Comparison of ENCODE assay signal across 13 mouse cellular contexts in the genomic region with DNA sequence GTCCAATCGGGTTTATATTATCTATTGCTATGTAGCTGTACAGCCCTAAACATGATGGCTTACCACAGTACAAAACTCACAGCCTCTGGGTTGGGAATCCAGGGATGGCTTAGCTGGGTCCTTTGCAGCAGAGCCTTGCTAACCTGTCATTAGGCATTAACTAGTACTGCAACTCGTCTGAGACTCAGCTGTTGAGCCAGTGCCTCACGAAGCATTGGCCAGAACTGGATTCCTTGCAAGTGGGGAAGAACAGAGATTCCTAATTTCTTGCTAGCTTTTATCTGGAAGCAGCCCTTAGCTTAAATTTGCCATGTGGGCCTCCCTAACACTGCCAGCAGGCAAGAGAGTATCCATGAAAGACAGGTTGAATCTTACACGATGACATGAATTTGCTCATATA.
A peak's percentile ranks its signal among the peaks of the same experiment; 100 is the strongest.
DNase-seq lines count a peak whose midpoint lies in the region; ATAC-seq and TF ChIP-seq lines count a peak whose summit lies in the region.
"Had no signal": no experiment of that assay in that cellular context is flagged by ENCODE, and none has a peak within 500 bp of the region (broad histone marks: within the 10 kb centered on the region; RNA-seq: fewer than 3 reads in every experiment).

No protein-coding gene starts in this region.

- DNase-seq in heart, postnatal 14 days: no peak
- DNase-seq in lung, embryonic 14.5 days: no peak
- DNase-seq in lung, postnatal 36 days: no peak
- no peak for DNase-seq in liver, postnatal 0 days
- no peak for DNase-seq in cerebellum, adult 8-10 months
- DNase-seq in thymus, postnatal 14 days: no peak
- DNase-seq: cerebellum, adult 9-11 months; heart, postnatal 4 days; right cerebral cortex, postnatal 25 days had no signal

- no peaks in the 10 kb centered on the region for H3K9me3 ChIP-seq in heart, embryonic 16.5 days (replicated peaks; ENCODE audit: control insufficient read depth, low read length)
- H3K9me3 ChIP-seq in lung, embryonic 14.5 days (ENCODE audit: low read depth, low read length): no peaks in the 10 kb centered on the region
- no peaks in the 10 kb centered on the region for H3K9me3 ChIP-seq in liver, postnatal 0 days (ENCODE audit: low read length)
- H3K9me3 ChIP-seq: forebrain, embryonic 10.5 days; limb, embryonic 10.5 days had no signal

- peak overlapping the region; percentile 85 for H3K27ac ChIP-seq in heart, embryonic 16.5 days (ENCODE audit: low read length)
- H3K27ac ChIP-seq in lung, embryonic 14.5 days (ENCODE audit: low read depth): peak overlapping the region; percentile 66; the same call in 1 of the 2 replicates
- H3K27ac ChIP-seq in brown adipose tissue, adult 24 weeks (replicated peaks; ENCODE audit: low read depth, low read length): peak overlapping the region; percentile 99
- H3K27ac ChIP-seq in liver, postnatal 0 days (ENCODE audit: low read depth): peak overlapping the region; percentile 89
- H3K27ac ChIP-seq: forebrain, embryonic 10.5 days; limb, embryonic 10.5 days had no signal

- no peak for TF ChIP-seq EP300 in liver, postnatal 0 days (IDR thresholded peaks at IDR 0.05; ENCODE audit: low read depth)

- H3K9ac ChIP-seq in heart, embryonic 16.5 days (ENCODE audit: low read length): no peak overlapping the region; the same call in 1 of the 2 replicates
- no peak overlapping the region for H3K9ac ChIP-seq in lung, embryonic 14.5 days
- 0 out of 2 replicates have a peak overlapping the region, but pooled peaks have one; percentile 7 for H3K9ac ChIP-seq in liver, postnatal 0 days (replicated peaks)

- 81% methylated on average over 4 of the region's 4 CpGs for WGBS in heart, embryonic 16.5 days
- 75% methylated on average over 4 of the region's 4 CpGs for WGBS in lung, embryonic 14.5 days
- 72% methylated on average over 4 of the region's 4 CpGs for WGBS in liver, postnatal 0 days (ENCODE audit: insufficient replicate concordance)

- no peak for ATAC-seq in heart, embryonic 16.5 days (replicated peaks; ENCODE audit: extremely low read depth, insufficient read depth, low FRiP score)
- ATAC-seq in lung, embryonic 14.5 days (ENCODE audit: insufficient read depth): no peak
- no peak for ATAC-seq in liver, postnatal 0 days

- H3K36me3 ChIP-seq in heart, embryonic 16.5 days (ENCODE audit: control insufficient read depth, insufficient read depth): peaks cover 16% of the 10 kb centered on the region
- H3K36me3 ChIP-seq in lung, embryonic 14.5 days (ENCODE audit: insufficient read depth): peaks cover 33% of the 10 kb centered on the region
- H3K36me3 ChIP-seq in liver, postnatal 0 days (replicated peaks; ENCODE audit: insufficient read depth, low read length): peaks cover 44% of the 10 kb centered on the region

- TF ChIP-seq CTCF in lung, embryonic 14.5 days (IDR thresholded peaks at IDR 0.05; ENCODE audit: low read depth): no peak
- TF ChIP-seq CTCF in liver, postnatal 0 days (IDR thresholded peaks at IDR 0.05; ENCODE audit: low read depth): no peak

- H3K4me2 ChIP-seq in heart, embryonic 16.5 days (ENCODE audit: low read depth, low read length): no peak overlapping the region
- H3K4me2 ChIP-seq in lung, embryonic 14.5 days: no peak overlapping the region
- no peak overlapping the region for H3K4me2 ChIP-seq in liver, postnatal 0 days (ENCODE audit: low read depth, low read length)

- H3K27me3 ChIP-seq in heart, embryonic 16.5 days (ENCODE audit: control insufficient read depth, insufficient read depth, low read length): no peaks in the 10 kb centered on the region
- H3K27me3 ChIP-seq in lung, embryonic 14.5 days (ENCODE audit: insufficient read depth, low read length): no peaks in the 10 kb centered on the region
- H3K27me3 ChIP-seq in liver, postnatal 0 days (ENCODE audit: insufficient read depth, low read length): no peaks in the 10 kb centered on the region

- H3K4me3 ChIP-seq in heart, embryonic 16.5 days (ENCODE audit: low read length): no peak overlapping the region
- H3K4me3 ChIP-seq in lung, embryonic 14.5 days (ENCODE audit: low read depth, low read length): no peak overlapping the region
- H3K4me3 ChIP-seq in brown adipose tissue, adult 24 weeks (ENCODE audit: insufficient read depth, low read depth, low read length): no peak overlapping the region
- no peak overlapping the region for H3K4me3 ChIP-seq in liver, postnatal 0 days (ENCODE audit: low read depth, low read length)
- H3K4me3 ChIP-seq: forebrain, embryonic 10.5 days; limb, embryonic 10.5 days had no signal

- peaks cover 22% of the 10 kb centered on the region; the same call in 1 of the 2 replicates for H3K4me1 ChIP-seq in heart, embryonic 16.5 days (ENCODE audit: control insufficient read depth, insufficient read depth, low read length)
- H3K4me1 ChIP-seq in lung, embryonic 14.5 days (ENCODE audit: insufficient read depth): peaks cover 15% of the 10 kb centered on the region; the same call in 1 of the 2 replicates
- H3K4me1 ChIP-seq in brown adipose tissue, adult 24 weeks (ENCODE audit: control insufficient read depth, insufficient read depth, insufficient read length, low read length): peaks cover 50% of the 10 kb centered on the region
- H3K4me1 ChIP-seq in liver, postnatal 0 days (ENCODE audit: insufficient read depth): peaks cover 44% of the 10 kb centered on the region
- H3K4me1 ChIP-seq: forebrain, embryonic 10.5 days had no signal

- intact Hi-C loops in heart, postnatal 14 days (cut with DNase I): loop anchor here (2.0 to 5.0 kb wide), 2 partner anchors 103 to 157 kb away; no protein-coding TSS in a partner anchor
